Mouse (Mus musculus) olfactory bulb, adult 2 months (tissue): ENCODE measurements around the gene Chrdl1.

ENCODE experiments used
- CTCF ChIP-seq: fragments of 200-500 bp; IDR thresholded peaks from 2 replicates; pipeline ENCODE4 v1.5.1; 2012; ENCODE audit warnings: low read depth, mild to moderate bottlenecking, low read length, moderate library complexity; ENCODE audit not compliant: insufficient read depth
- POLR2A ChIP-seq: fragments of 200-500 bp; IDR thresholded peaks from 2 replicates; pipeline ENCODE4 v1.6.1; 2012; ENCODE audit warnings: mild to moderate bottlenecking, low read depth, low read length, moderate library complexity; ENCODE audit not compliant: insufficient read depth

- TF ChIP-seq CTCF: no peak
- TF ChIP-seq POLR2A: no peak
Observed at GRCm38 (mm10) chrX:143250709-143251108, 143.4 kb downstream of the Chrdl1 start.
